Mouse (Mus musculus): ENCODE data around the gene Oas1g. TPM values are rescaled to one million over a fixed set of nuclear protein-coding genes. Genes with fewer than 3 reads are reported as not detected.
"Not testable (repeated sequence)": the region's sequence is repeated elsewhere in the genome, so short reads cannot be mapped to it uniquely, and the experiment has no call there.

The Oas1g gene
- total and polyA plus RNA-seq, 3 experiments = not detected

DNA sequence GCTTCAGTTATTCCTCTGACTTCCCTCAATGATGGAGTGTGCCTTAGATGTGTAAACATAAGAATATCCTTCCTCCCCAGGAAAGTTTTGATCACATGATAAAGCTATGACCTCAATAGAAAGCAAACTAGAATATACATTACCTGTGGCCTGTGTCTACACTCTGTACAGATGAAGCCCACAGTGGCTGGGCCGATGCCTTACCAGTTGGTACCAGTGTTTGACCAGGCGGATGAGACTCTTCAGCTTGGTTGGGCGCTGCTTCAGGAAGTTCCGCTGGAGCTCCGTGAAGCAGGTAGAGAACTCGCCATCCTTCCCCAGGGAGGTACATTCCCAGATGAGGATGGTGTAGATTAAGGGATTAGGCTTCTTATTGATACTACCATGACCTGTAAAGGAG lies 5.7 kb downstream of the Oas1g start:
- not testable (repeated sequence) for H3K9me3 ChIP-seq (replicated peaks; ENCODE audit: insufficient read depth, low read length); H3K9ac ChIP-seq (ENCODE audit: control insufficient read depth, low read depth, low read length, poor library complexity, severe bottlenecking); H3K27me3 ChIP-seq (ENCODE audit: control insufficient read depth in 1 of 2, insufficient read depth in 2 of 2, low read length in 2 of 2); H3K79me2 ChIP-seq (ENCODE audit: control insufficient read depth, insufficient read depth, low read length, poor library complexity); H3K36me3 ChIP-seq (ENCODE audit: control insufficient read depth in 1 of 2, insufficient read depth in 2 of 2, low read length in 2 of 2); DNase-seq (ENCODE audit: low read depth, low spot score); H3K4me1 ChIP-seq (ENCODE audit: control insufficient read depth in 1 of 2, insufficient read depth in 2 of 2, low read length in 2 of 2); H3K4me3 ChIP-seq (ENCODE audit: control insufficient read depth in 1 of 2, insufficient read depth in 1 of 2, low read depth in 2 of 2, low read length in 2 of 2); H3K27ac ChIP-seq (ENCODE audit: control insufficient read depth, low read depth, low read length)

DNA sequence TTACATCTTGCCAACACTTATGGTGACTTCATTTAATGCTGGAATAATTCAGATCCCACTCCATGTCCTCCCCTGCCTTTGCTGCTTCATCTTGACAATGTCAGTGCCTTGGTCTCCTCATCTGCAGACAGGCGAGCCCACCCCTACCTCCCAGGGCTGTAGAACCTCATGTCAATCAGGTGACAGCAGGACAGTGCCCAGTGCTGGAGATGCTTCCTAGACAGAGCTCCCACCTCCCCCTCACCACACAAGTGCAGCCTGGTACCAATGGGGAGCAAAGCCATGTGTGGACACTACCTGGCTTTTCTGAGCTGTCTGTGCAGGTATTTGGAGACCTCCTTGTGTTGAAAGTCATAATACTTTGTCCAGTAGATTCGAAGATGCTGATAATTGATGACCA lies 8.6 kb downstream of the Oas1g start:
- not testable (repeated sequence) for H3K9ac ChIP-seq (ENCODE audit: control insufficient read depth, low read depth, low read length, poor library complexity, severe bottlenecking); H3K4me1 ChIP-seq (ENCODE audit: control insufficient read depth in 1 of 2, insufficient read depth in 2 of 2, low read length in 2 of 2); H3K79me2 ChIP-seq (ENCODE audit: control insufficient read depth, insufficient read depth, low read length, poor library complexity); H3K27ac ChIP-seq (ENCODE audit: control insufficient read depth, low read depth, low read length); H3K4me3 ChIP-seq (ENCODE audit: control insufficient read depth in 1 of 2, insufficient read depth in 1 of 2, low read depth in 2 of 2, low read length in 2 of 2); H3K27me3 ChIP-seq (ENCODE audit: control insufficient read depth in 1 of 2, insufficient read depth in 2 of 2, low read length in 2 of 2); H3K36me3 ChIP-seq (ENCODE audit: control insufficient read depth in 1 of 2, insufficient read depth in 2 of 2, low read length in 2 of 2); H3K9me3 ChIP-seq (replicated peaks; ENCODE audit: insufficient read depth, low read length); DNase-seq (ENCODE audit: low read depth, low spot score)

DNA sequence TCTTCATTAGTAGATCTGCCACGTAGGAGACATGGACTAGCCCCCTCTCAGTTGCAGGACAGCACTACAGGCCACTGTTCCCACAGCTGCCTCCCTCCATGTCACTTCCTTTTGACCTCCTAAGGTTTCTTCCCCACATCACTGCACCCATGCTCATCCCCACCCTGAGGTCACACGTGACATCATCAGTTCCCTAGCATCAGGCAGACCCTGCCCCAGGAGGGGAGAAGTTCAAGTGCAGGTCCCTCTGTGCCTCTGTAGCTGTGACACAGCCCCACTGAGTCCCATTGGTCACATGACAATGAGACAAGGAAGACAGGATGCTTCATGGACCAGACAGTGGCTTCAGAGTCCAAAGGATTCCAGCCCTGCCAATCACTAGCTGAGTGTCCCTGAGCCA lies 10.0 kb downstream of the Oas1g start:
- H3K9me3 ChIP-seq (replicated peaks; ENCODE audit: insufficient read depth, low read length); H3K27ac ChIP-seq (ENCODE audit: control insufficient read depth, low read depth, low read length); H3K36me3 ChIP-seq (ENCODE audit: control insufficient read depth in 1 of 2, insufficient read depth in 2 of 2, low read length in 2 of 2); H3K9ac ChIP-seq (ENCODE audit: control insufficient read depth, low read depth, low read length, poor library complexity, severe bottlenecking); H3K4me3 ChIP-seq (ENCODE audit: control insufficient read depth in 1 of 2, insufficient read depth in 1 of 2, low read depth in 2 of 2, low read length in 2 of 2); H3K27me3 ChIP-seq (ENCODE audit: control insufficient read depth in 1 of 2, insufficient read depth in 2 of 2, low read length in 2 of 2); H3K4me1 ChIP-seq (ENCODE audit: control insufficient read depth in 1 of 2, insufficient read depth in 2 of 2, low read length in 2 of 2); DNase-seq (ENCODE audit: low read depth, low spot score); H3K79me2 ChIP-seq (ENCODE audit: control insufficient read depth, insufficient read depth, low read length, poor library complexity): not testable (repeated sequence)

DNA sequence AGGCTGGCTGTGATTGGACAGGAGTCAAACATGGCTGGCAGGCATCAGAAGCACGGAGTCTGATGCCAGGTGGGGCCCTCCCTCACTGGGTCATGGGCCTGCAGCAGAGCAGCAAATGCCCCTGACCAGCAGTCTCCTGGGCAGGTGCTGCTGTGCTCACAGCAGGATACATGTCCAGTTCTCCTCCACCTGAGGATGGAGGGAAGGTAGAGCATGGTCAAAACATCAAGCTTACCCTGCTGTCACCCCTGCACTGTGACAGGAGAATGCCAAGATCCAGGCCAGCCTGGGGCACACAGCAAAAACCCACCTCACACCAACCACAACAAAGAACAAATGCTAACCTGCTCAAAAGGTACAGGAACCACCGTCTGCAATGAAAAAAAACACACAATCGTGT lies 10.6 kb downstream of the Oas1g start:
- DNase-seq (ENCODE audit: low read depth, low spot score); H3K4me3 ChIP-seq (ENCODE audit: control insufficient read depth in 1 of 2, insufficient read depth in 1 of 2, low read depth in 2 of 2, low read length in 2 of 2); H3K9ac ChIP-seq (ENCODE audit: control insufficient read depth, low read depth, low read length, poor library complexity, severe bottlenecking); H3K79me2 ChIP-seq (ENCODE audit: control insufficient read depth, insufficient read depth, low read length, poor library complexity); H3K27ac ChIP-seq (ENCODE audit: control insufficient read depth, low read depth, low read length); H3K36me3 ChIP-seq (ENCODE audit: control insufficient read depth in 1 of 2, insufficient read depth in 2 of 2, low read length in 2 of 2); H3K9me3 ChIP-seq (replicated peaks; ENCODE audit: insufficient read depth, low read length); H3K4me1 ChIP-seq (ENCODE audit: control insufficient read depth in 1 of 2, insufficient read depth in 2 of 2, low read length in 2 of 2); H3K27me3 ChIP-seq (ENCODE audit: control insufficient read depth in 1 of 2, insufficient read depth in 2 of 2, low read length in 2 of 2): not testable (repeated sequence)

DNA sequence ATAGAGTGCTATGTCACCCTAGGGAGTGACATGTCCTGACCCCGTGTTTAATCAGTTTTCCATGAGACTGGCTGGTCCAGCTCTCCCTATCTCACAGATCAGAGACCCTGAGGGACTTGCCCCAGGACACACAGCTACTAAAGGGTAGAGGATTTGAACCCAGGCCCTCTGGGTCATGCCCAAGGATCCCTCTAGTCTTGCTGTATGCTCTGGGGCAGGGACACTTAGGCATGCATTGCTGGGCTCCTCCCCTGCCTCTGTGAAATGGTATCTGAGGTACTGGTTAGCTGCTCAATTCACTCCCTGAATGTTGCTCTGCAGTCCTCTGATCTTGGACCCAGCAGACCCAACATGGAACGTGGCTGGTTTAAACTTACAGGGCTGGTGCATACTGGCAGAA lies 15.9 kb downstream of the Oas1g start:
- Histone ChIP-seq H3K4me1 (ENCODE audit: control insufficient read depth in 1 of 2, insufficient read depth in 2 of 2, low read length in 2 of 2) (no peaks in the 10 kb centered on the region), H3K27me3 (ENCODE audit: control insufficient read depth in 1 of 2, insufficient read depth in 2 of 2, low read length in 2 of 2) (no peaks in the 10 kb centered on the region), H3K9ac (ENCODE audit: control insufficient read depth, low read depth, low read length, poor library complexity, severe bottlenecking) (no peak overlapping the region), H3K4me3 (ENCODE audit: control insufficient read depth in 1 of 2, insufficient read depth in 1 of 2, low read depth in 2 of 2, low read length in 2 of 2) (no peak overlapping the region), H3K9me3 (replicated peaks; ENCODE audit: insufficient read depth, low read length) (no peaks in the 10 kb centered on the region), H3K79me2 (ENCODE audit: control insufficient read depth, insufficient read depth, low read length, poor library complexity) (no peaks in the 10 kb centered on the region), H3K27ac (ENCODE audit: control insufficient read depth, low read depth, low read length) (no peak overlapping the region), H3K36me3 (ENCODE audit: control insufficient read depth in 1 of 2, insufficient read depth in 2 of 2, low read length in 2 of 2) (no peaks in the 10 kb centered on the region)
- DNase-seq (ENCODE audit: low read depth, low spot score) = no peak
- TF ChIP-seq SMC3 (IDR thresholded peaks at IDR 0.05; ENCODE audit: low read depth, low read length) (no peak), ZMIZ1 (IDR thresholded peaks at IDR 0.05; ENCODE audit: low read depth, low read length) (no peak), CHD1 (IDR thresholded peaks at IDR 0.05; ENCODE audit: low read depth, low read length) (no peak), ELF1 (IDR thresholded peaks at IDR 0.05; ENCODE audit: low read depth, low read length) (no peak), NRF1 (IDR thresholded peaks at IDR 0.05; ENCODE audit: insufficient read depth, low read depth, low read length, poor library complexity, severe bottlenecking) (no peak), SIN3A (IDR thresholded peaks at IDR 0.05; ENCODE audit: low read length) (no peak)
